Mouse (Mus musculus): Measurements from ENCODE around the gene Uqcr10.
A peak's percentile ranks its signal among the peaks of the same experiment; 100 is the strongest.

The Uqcr10 gene

DNA sequence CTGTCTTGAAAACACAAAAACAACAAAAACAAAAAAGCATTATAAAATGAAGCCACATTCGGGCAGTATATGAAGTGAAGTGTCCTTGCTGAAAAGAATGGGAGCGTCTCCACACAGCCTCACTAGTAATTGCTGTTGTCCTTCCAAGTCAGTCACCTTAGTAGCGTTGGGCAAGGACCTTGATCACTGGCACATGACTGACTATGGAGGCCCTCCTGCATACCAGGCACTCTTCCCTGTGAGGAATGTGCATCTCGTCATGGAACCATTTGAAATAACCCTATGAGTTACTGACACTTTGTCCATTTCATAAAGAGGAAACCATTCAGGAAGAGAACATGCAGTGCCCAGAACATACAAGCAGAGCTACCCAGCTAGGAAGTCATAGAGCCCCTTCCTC, 32.4 kb downstream of the Uqcr10 start:
- no peak for DNase-seq

DNA sequence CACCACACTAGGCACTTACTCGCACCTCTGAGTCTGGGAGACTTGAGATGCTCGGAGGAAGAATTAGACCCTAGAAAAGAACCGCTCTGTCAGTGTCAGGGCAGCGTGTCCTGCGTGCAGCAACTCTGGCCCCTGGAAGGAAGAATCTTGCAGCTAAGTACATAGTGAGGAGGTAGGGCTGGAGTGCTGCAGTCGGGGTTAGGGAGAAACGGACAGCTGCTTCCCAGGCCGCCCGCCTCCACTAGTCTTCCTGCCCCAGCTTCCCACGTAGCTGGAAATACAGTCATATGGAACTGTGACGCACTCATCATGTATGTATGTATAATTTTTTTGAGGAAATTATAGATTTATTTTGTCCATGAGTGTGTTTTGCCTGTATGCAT, 41.7 kb downstream of the Uqcr10 start:
- no peak for DNase-seq

GRCm38 (mm10) chr11:4661871-4662495, 42.2 kb downstream of the Uqcr10 start:
- DNase-seq, result no peak

DNA sequence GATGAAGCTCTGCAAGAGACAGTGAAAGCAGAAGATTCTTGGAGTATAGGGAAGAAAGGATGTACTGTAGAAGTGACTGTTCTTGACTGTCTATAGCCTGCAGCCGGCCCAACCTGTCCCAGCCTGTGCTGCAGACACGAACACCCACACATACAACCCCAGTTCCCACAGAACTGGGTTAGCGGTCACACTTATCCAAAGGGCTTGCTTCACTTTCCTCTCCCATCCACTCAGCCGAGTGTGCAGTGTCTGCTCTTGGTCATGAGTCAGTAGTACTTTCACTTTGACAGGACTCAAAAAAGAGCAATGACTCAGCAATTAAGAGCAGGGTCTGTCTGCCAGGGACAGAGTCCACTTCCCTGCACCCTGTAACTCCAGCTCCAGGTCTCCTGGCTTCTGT, 42.8 kb downstream of the Uqcr10 start:
- peak; percentile 57 for DNase-seq

- DNase-seq, result no peak
These were observed 43.7 kb downstream of the Uqcr10 start for GRCm38 (mm10) chr11:4660309-4661025.

DNA sequence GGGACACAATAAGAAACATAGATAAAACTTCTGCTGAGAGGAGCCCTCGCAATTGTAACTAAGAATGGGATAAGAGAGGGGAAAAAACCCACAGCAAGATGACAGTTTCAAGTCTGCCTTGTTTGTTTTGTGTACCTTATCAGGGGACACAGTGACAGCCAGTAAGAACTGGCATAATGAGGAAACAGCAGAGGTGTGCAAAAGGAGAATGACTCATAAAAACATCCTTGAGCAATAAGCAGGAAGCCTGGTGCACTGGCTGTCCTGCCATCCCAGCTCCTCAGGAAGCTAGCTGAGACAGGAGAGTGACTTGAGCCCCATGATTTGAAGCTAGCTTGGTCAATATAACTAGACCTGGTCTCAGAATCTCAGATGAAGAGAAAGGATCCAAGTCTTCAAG, 44.3 kb downstream of the Uqcr10 start:
- DNase-seq, result no peak
